Mouse (Mus musculus) heart, adult 2 months (tissue): ENCODE results near the gene Myd88. TPM values are rescaled to one million over a fixed set of nuclear protein-coding genes. Genes with fewer than 3 reads are reported as not detected.

ENCODE experiments used
- DNase-seq, 2 experiments: peaks; one replicate each; pipeline ENCODE4 v3.0.0; 2021
- H3K27ac ChIP-seq: fragments of 200-600 bp; 2 replicates; pipeline ENCODE4 v1.8.1; 2022
- H3K27me3 ChIP-seq: fragments of 200-500 bp; 2 replicates; pipeline ENCODE4 v1.6.1; 2012; ENCODE audit warnings: mild to moderate bottlenecking, low read length, inconsistent platforms, mixed read lengths; ENCODE audit not compliant: control insufficient read depth, insufficient read depth
- H3K36me3 ChIP-seq: fragments of 200-500 bp; 2 replicates; pipeline ENCODE4 v1.6.1; 2012; ENCODE audit warnings: low read length, inconsistent platforms; ENCODE audit not compliant: control insufficient read depth, insufficient read depth
- H3K4me1 ChIP-seq: fragments of 200-500 bp; 2 replicates; pipeline ENCODE4 v1.6.1; 2011; ENCODE audit warnings: low read length; ENCODE audit not compliant: control insufficient read depth, insufficient read depth
- H3K4me3 ChIP-seq: fragments of 200-600 bp; 2 replicates; pipeline ENCODE4 v1.8.1; 2022
- H3K79me2 ChIP-seq: fragments of 200-500 bp; replicated peaks from 2 replicates; pipeline ENCODE4 v1.6.1; 2012; ENCODE audit warnings: mild to moderate bottlenecking, inconsistent platforms, low read length, moderate library complexity, mixed read lengths; ENCODE audit not compliant: control insufficient read depth, insufficient read depth
- H3K9ac ChIP-seq: fragments of 200-500 bp; 2 replicates; pipeline ENCODE4 v1.6.1; 2012; ENCODE audit warnings: low read depth, mild to moderate bottlenecking, control low read depth, inconsistent platforms, low read length, mixed read lengths
- CTCF ChIP-seq: fragments of 200-600 bp; IDR thresholded peaks from 2 replicates; pipeline ENCODE4 v1.8.1; 2022; ENCODE audit warnings: antibody characterized with exemption, mild to moderate bottlenecking, moderate library complexity
- EP300 ChIP-seq: fragments of 200-500 bp; IDR thresholded peaks from 2 replicates; pipeline ENCODE4 v1.6.1; 2011; ENCODE audit warnings: low read depth, low read length, control low read depth; ENCODE audit not compliant: insufficient read depth
- POLR2A ChIP-seq: fragments of 200-500 bp; IDR thresholded peaks from 2 replicates; pipeline ENCODE4 v1.6.1; 2011; ENCODE audit warnings: mild to moderate bottlenecking, low read depth, low read length, control low read depth; ENCODE audit not compliant: insufficient read depth
- WGBS: fragments of 180-500 bp; shearing (Covaris S2); methylation state at CpG from one replicate; pipeline ENCODE4 v1.1.7; 2018; 5-methylcytosine and 5-hydroxymethylcytosine counted together
- intact Hi-C: fragments of 180-260 bp; cut with DNase I; formaldehyde crosslinking; loops from one replicate; pipeline ENCODE4 v1.15.1; 2025
- polyA plus RNA-seq: library from polyadenylated mRNA; depleted of rRNA; stranded (reverse); fragments of >200 nt; gene quantifications from 2 replicates; pipeline ENCODE4 v1.2.3, GENCODE M21; 2012
- total RNA-seq, 2 experiments: library from RNA; stranded (reverse); gene quantifications; 2 replicates each; pipeline ENCODE4 v1.2.3; 2021

Gene Myd88
- total and polyA plus RNA-seq, 3 experiments: 12.1 to 14.8 (median 12.2) TPM

DNA sequence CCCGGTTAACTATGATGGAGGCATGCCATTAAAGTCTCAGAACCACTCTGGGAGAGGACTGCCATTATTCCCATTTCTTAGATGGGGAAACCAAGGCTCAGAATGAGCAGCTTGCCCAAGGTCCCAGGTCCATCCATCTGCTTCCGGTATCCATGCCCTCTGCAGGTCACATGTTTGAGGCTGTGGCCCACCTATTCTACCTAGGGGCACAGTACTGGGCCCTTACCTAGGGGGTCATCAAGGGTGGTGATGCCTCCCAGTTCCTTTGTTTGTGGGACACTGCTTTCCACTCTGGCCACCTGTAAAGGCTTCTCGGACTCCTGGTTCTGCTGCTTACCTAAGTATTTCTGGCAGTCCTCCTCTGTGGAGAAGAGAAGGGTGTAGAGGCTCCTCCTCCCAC, 2.9 kb downstream of the Myd88 start:
- Histone ChIP-seq H3K27me3 (no peaks in the 10 kb centered on the region), H3K4me3 (no peak overlapping the region), H3K79me2 (no peaks in the 10 kb centered on the region), H3K36me3 (no peaks in the 10 kb centered on the region), H3K4me1 (peaks cover 15% of the 10 kb centered on the region), H3K9ac (no peak overlapping the region), H3K27ac (no peak overlapping the region)
- WGBS: 84% methylated on average over 3 of the region's 3 CpGs
- intact Hi-C loops: no loop called here
- DNase-seq: no peak
- TF ChIP-seq EP300 (no peak), CTCF (no peak), POLR2A (no peak)

DNA sequence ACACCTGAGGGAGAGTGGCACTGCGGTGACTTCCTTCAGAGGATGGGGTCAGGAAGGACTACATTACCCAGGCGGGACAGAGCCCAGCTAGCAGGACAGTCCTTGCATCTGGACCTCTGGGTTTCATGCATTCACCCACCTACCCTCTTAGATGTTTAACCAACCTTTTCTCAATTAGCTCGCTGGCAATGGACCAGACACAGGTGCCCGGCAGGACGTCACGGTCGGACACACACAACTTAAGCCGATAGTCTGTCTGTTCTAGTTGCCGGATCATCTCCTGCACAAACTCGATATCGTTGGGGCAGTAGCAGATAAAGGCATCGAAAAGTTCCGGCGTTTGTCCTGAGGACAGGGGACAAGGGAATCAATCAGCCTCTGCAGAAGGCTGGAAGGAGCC, 3.4 kb downstream of the Myd88 start:
- no peak overlapping the region for H3K9ac ChIP-seq
- peaks cover 15% of the 10 kb centered on the region for H3K4me1 ChIP-seq
- H3K79me2 ChIP-seq: no peaks in the 10 kb centered on the region
- DNase-seq: no peak
- 91% methylated on average over 14 of the region's 14 CpGs for WGBS
- no peak overlapping the region for H3K27ac ChIP-seq
- H3K27me3 ChIP-seq: no peaks in the 10 kb centered on the region
- H3K36me3 ChIP-seq: no peaks in the 10 kb centered on the region
- TF ChIP-seq POLR2A: no peak
- no peak for TF ChIP-seq CTCF
- TF ChIP-seq EP300: no peak
- no peak overlapping the region for H3K4me3 ChIP-seq
- intact Hi-C loops: no loop called here

DNA sequence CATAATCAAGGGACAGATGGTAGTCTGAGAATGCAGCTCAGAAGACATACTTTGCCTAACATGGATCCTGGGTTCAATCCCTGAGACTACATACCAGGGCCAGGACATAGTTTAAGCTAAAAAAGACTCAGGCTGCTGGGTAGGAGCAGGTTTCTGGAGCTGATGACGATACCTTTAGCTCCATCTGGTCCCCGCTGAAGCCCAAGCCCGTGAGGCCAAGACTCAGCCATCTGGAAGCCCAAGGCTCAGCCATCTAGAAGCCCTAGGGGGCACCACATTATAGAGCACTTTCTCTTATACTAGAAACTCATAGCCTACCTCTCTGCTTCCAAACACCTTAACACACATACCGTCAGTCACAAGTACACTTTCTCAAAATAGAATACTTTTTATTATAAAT, 5.6 kb downstream of the Myd88 start:
- Histone ChIP-seq H3K4me1 (peaks cover 11% of the 10 kb centered on the region), H3K27me3 (no peaks in the 10 kb centered on the region), H3K4me3 (no peak overlapping the region), H3K27ac (no peak overlapping the region), H3K36me3 (no peaks in the 10 kb centered on the region), H3K9ac (no peak overlapping the region), H3K79me2 (no peaks in the 10 kb centered on the region)
- 84% methylated on average over 4 of the region's 4 CpGs for WGBS
- TF ChIP-seq EP300: no peak
- no peak for TF ChIP-seq CTCF
- no peak for TF ChIP-seq POLR2A
- DNase-seq: no peak
- intact Hi-C loops: no loop called here

DNA sequence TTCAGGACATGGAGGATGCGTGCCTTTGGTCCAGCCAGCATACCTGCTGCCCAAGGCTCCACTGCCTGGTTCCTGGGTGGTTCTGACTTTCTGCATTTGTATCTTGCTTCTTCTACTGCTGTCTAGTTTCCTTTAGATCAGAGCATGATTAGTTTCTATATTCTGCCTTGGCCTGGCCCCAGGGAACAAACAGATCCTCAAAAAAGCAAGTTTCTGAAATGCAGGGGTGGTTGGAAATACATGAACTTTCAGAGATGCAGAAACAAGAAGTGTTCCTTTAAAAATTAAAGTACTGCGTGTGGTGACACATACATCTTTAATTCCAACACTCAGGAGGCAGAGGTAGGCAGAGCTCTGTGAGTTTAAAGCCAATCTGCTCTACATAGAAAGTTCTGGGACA, 6.4 kb downstream of the Myd88 start:
- Histone ChIP-seq H3K79me2 (no peaks in the 10 kb centered on the region), H3K4me1 (peaks cover 11% of the 10 kb centered on the region), H3K4me3 (no peak overlapping the region), H3K9ac (no peak overlapping the region), H3K27me3 (no peaks in the 10 kb centered on the region), H3K27ac (peak overlapping the region; percentile 74), H3K36me3 (no peaks in the 10 kb centered on the region)
- no peak for DNase-seq
- intact Hi-C loops: no loop called here
- WGBS: 68% methylated on average over 2 of the region's 2 CpGs
- TF ChIP-seq EP300: no peak
- TF ChIP-seq POLR2A: no peak
- TF ChIP-seq CTCF: no peak

DNA sequence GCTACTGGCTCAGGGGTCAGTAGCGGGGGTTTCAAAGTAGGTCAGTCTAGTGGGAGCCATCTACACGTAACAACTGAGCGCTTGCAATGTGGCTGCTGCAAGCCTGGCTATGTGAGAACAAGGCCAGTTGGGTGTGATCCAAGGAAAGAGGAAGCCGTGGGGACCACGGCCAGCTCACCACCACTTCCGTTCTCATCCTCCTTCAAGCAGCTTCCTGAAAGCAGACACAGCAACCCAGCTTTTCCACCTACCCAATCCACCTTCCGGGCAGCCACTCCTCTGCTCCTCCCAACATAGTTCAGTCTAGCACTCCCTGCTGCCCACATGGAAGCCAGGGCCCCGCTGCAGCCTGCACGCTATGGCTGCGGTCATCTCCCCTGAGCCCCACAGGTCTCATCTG, 6.9 kb downstream of the Myd88 start:
- no peak overlapping the region for H3K4me3 ChIP-seq
- peaks cover 11% of the 10 kb centered on the region for H3K4me1 ChIP-seq
- intact Hi-C loops: no loop called here
- WGBS: 3% methylated on average over 10 of the region's 10 CpGs
- DNase-seq: peak; percentile 69 to 83
- H3K79me2 ChIP-seq: no peaks in the 10 kb centered on the region
- H3K27ac ChIP-seq: peak overlapping the region; percentile 74
- no peaks in the 10 kb centered on the region for H3K27me3 ChIP-seq
- H3K36me3 ChIP-seq: no peaks in the 10 kb centered on the region
- peak; percentile 3; the same call in 1 of the 2 replicates for TF ChIP-seq CTCF
- no peak for TF ChIP-seq POLR2A
- no peak for TF ChIP-seq EP300
- H3K9ac ChIP-seq: peak overlapping the region; percentile 17; the same call in 1 of the 2 replicates

DNA sequence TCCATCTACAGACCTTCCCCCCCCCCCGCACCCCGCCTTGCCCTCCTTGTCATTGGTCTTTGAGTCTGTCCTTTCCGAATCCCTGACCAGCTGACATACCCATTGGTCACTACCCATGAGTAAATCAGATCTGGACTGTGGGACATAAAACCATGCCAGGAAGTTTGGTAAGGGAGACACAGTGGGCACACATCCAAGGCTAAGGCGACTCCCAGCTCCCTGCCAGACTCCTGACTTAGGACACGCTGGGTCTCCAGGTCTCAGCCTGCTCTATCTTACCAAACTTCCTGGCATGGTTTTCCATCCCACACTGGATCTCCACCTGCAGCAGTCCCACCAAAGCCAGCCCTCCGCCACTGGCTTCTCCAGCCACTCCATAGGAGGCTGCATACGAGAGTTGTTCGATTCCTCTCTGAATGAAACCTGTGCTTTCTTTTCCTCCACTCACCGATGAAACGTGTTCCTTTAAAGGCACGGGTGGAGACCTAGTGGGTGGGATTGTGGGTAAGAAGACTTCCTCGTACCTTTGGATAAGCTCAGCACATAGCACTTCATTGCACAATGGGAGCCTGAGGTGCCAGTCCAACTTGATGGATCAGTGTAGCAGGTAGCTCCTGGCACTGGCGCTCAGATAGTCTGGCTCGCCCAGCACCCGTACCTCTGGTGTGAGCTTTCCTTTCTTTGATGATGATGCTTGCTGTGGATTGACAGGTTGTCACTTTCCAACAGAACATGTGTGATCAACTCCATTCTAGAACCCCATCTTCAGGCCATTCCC, 10.8 kb downstream of the Myd88 start:
- no peaks in the 10 kb centered on the region for H3K79me2 ChIP-seq
- peaks cover 9% of the 10 kb centered on the region; the same call in 1 of the 2 replicates for H3K4me1 ChIP-seq
- no peak for DNase-seq
- no peaks in the 10 kb centered on the region for H3K36me3 ChIP-seq
- no peak overlapping the region for H3K27ac ChIP-seq
- no peak overlapping the region for H3K4me3 ChIP-seq
- intact Hi-C loops: no loop called here
- no peak overlapping the region for H3K9ac ChIP-seq
- WGBS: 77% methylated on average over 15 of the region's 15 CpGs
- no peaks in the 10 kb centered on the region for H3K27me3 ChIP-seq
- TF ChIP-seq POLR2A (no peak), CTCF (no peak), EP300 (no peak)
